Mouse (Mus musculus): ENCODE measurements around the gene Dcdc2b. TPM values are rescaled to one million over a fixed set of nuclear protein-coding genes. Genes with fewer than 3 reads are reported as not detected.

Dcdc2b gene
- polyA plus RNA-seq, 1 experiment from 2014 or later = 3.1 TPM

DNA sequence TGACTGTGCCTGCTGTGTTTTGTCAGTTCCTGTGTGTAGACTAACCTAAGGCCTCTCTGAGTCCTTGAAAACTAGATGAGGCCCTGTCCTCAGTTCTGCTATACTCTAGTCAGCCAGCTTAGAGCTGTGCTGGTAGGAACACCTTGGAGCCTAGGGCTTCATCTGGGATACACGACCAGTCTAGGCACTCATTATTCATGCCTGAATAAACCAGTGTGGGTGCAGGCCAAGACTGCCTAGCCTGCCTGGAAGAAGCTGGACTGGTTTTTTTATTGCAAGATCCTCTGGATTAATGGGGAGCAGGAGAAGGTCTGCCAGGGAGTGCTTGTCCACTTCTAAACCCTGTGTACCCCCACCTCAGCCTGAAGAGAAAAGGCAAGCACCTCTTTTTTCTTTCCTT, 27.1 kb downstream of the Dcdc2b start:
- Histone ChIP-seq H3K4me3 (no peak overlapping the region), H3K4me2 (replicated peaks) (no peak overlapping the region), H3K27me3 (no peaks in the 10 kb centered on the region), H3K4me1 (peaks cover 7% of the 10 kb centered on the region; the same call in 1 of the 2 replicates), H3K9ac (no peak overlapping the region), H3K27ac (no peak overlapping the region), H3K9me3 (replicated peaks) (no peaks in the 10 kb centered on the region), H3K36me3 (peaks cover 17% of the 10 kb centered on the region)
- ATAC-seq (ENCODE audit: low FRiP score) = no peak
- WGBS = 42% methylated on average over 1 of the region's 1 CpGs

DNA sequence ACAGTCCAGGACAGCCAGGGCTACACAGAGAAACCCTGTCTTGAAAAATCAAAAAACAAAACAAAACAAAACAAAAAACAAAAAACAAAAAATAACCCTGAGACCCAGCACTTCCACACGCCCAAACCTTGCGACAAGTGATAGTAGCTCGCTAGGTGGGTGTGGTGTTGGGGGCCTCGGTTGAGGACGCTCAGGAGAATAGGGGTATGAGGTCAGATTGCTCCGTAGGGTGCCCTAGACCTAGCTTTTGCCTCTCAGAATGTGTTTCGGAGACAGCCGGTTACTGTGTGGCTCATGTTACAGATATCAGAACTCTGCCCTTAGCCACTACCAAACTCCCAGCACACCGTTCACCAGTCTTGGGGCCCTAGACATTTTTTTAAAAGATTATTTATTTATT, 28.3 kb downstream of the Dcdc2b start:
- H3K4me2 ChIP-seq (replicated peaks) = peak overlapping the region; percentile 59; the same call in 1 of the 2 replicates
- H3K27ac ChIP-seq = no peak overlapping the region
- H3K4me3 ChIP-seq = no peak overlapping the region
- WGBS = 74% methylated on average over 9 of the region's 9 CpGs
- no peaks in the 10 kb centered on the region for H3K9me3 ChIP-seq (replicated peaks)
- ATAC-seq (ENCODE audit: low FRiP score) = no peak
- H3K9ac ChIP-seq = no peak overlapping the region
- H3K27me3 ChIP-seq = no peaks in the 10 kb centered on the region
- H3K36me3 ChIP-seq = peaks cover 6% of the 10 kb centered on the region
- peaks cover 7% of the 10 kb centered on the region; the same call in 1 of the 2 replicates for H3K4me1 ChIP-seq

DNA sequence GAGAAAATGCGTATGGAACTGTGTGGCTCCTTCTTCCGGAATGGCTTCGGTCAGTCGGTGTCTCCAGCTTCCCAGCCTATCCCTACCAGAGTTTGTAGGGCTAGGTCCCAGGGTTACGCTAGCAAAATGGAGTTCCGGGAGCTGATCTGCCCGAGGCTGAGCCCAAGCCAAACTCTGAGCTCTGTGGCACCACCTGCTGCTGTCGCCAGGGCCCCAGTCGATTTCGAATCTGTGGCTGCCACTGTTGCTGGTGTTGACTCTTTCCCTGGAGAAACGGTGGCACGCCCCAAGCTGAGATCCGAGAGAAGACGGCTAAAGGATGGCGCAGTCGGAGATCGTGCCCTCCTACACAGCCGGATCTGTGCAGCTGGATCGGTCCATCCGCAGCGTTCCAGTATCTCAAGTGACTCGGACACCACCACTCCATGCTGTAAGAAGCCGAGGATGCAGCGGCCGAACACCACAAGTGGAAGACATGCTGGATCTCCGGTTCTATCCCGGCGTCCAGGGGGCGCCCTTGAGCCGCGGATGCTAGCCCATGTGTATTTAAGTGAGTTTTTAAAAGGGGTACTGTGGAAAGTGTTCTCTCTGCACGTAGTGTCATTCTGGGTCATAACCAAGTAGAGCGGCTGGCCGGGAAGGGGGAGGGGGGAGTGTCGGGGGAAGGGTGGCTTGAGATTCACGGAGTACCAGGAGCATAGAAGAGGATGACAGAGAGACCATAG, 29.0 kb downstream of the Dcdc2b start:
- no peak overlapping the region for H3K27ac ChIP-seq
- H3K4me2 ChIP-seq (replicated peaks) = peak overlapping the region; percentile 59
- no peaks in the 10 kb centered on the region for H3K36me3 ChIP-seq
- H3K9me3 ChIP-seq (replicated peaks) = no peaks in the 10 kb centered on the region
- peaks cover 7% of the 10 kb centered on the region; the same call in 1 of the 2 replicates for H3K4me1 ChIP-seq
- H3K4me3 ChIP-seq = peak overlapping the region; percentile 37
- 3% methylated on average over 36 of the region's 36 CpGs for WGBS
- 0 out of 2 replicates have a peak, but pooled peaks have one; percentile 22 for ATAC-seq (ENCODE audit: low FRiP score)
- no peaks in the 10 kb centered on the region for H3K27me3 ChIP-seq
- peak overlapping the region; percentile 41 for H3K9ac ChIP-seq

DNA sequence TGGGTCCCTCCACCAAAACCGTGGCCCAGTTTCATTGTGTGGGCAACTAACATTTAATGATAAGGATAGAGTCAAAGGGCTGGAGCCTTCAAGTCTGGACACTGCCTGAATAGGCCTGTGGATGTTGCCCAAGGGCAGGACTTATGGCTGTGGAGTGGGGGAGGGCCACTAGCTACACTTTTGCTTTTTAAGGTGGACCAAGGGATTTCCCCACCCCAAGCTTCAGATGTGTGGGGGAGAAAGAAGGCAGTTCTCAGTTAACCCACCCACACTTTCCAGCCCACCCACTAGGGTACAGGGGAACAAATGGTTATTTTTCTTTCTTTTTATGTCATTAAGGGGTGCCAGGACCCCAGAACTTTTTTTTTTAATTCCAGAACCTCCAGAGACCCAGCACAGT, 29.7 kb downstream of the Dcdc2b start:
- Histone ChIP-seq H3K9ac (no peak overlapping the region), H3K27me3 (no peaks in the 10 kb centered on the region), H3K36me3 (no peaks in the 10 kb centered on the region), H3K4me3 (no peak overlapping the region; the same call in 1 of the 2 replicates), H3K27ac (no peak overlapping the region), H3K4me1 (peaks cover 7% of the 10 kb centered on the region; the same call in 1 of the 2 replicates), H3K9me3 (replicated peaks) (no peaks in the 10 kb centered on the region), H3K4me2 (replicated peaks) (peak overlapping the region; percentile 59; the same call in 1 of the 2 replicates)
- 83% methylated on average over 1 of the region's 1 CpGs for whole genome bisulfite sequencing
- no peak for ATAC-seq (ENCODE audit: low FRiP score)

DNA sequence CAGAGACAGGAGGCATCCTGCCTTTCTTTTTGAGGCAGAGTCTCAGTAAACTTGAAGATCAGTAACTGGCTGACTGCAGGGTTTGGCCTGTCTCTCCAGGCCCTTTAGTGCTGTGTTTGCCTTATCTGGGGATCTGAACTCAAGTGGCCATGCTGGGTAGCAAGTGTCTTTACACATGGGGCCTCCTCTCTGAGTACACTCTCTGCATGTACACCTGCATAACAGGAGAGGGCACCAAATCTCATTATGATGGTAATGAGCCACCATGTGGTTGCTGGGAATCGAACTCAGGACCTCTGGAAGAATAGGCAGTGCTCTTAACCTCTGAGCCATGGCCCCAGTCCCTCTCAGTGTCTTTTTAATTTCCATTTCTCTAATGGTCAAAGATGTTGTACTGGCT, 31.8 kb downstream of the Dcdc2b start:
- no peaks in the 10 kb centered on the region for H3K9me3 ChIP-seq (replicated peaks)
- H3K9ac ChIP-seq = no peak overlapping the region
- ATAC-seq (ENCODE audit: low FRiP score) = no peak
- H3K36me3 ChIP-seq = no peaks in the 10 kb centered on the region
- H3K27ac ChIP-seq = no peak overlapping the region
- H3K4me2 ChIP-seq (replicated peaks) = no peak overlapping the region
- no peaks in the 10 kb centered on the region; the same call in 1 of the 2 replicates for H3K27me3 ChIP-seq
- peaks cover 7% of the 10 kb centered on the region; the same call in 1 of the 2 replicates for H3K4me1 ChIP-seq
- no peak overlapping the region for H3K4me3 ChIP-seq
- WGBS = 83% methylated on average over 1 of the region's 1 CpGs

DNA sequence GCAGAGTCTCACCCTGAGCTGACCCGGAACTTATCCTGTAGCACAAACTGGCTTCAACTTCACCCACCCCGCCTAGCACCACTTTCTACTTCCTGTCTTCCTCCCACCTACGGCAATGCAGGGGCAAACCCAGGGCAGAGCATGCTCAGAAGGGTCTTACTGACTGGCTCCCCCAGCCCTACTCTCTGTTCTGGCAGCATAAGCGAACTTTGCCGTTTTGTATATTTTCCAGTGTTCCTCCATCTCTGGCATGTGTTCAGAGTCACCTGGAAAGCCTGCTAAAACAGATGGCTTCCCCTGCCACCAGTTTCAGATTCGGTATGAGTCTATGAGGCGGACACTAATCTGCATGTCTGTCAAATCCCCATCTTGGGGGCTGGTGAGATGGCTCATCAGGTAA, 33.7 kb downstream of the Dcdc2b start:
- WGBS = 71% methylated on average over 7 of the region's 7 CpGs
- H3K4me2 ChIP-seq (replicated peaks) = no peak overlapping the region
- no peak for ATAC-seq (ENCODE audit: low FRiP score)
- no peaks in the 10 kb centered on the region; the same call in 1 of the 2 replicates for H3K27me3 ChIP-seq
- peaks cover 12% of the 10 kb centered on the region for H3K4me1 ChIP-seq
- H3K9ac ChIP-seq = no peak overlapping the region
- H3K4me3 ChIP-seq = no peak overlapping the region
- H3K9me3 ChIP-seq (replicated peaks) = no peaks in the 10 kb centered on the region
- H3K27ac ChIP-seq = no peak overlapping the region
- no peaks in the 10 kb centered on the region for H3K36me3 ChIP-seq

DNA sequence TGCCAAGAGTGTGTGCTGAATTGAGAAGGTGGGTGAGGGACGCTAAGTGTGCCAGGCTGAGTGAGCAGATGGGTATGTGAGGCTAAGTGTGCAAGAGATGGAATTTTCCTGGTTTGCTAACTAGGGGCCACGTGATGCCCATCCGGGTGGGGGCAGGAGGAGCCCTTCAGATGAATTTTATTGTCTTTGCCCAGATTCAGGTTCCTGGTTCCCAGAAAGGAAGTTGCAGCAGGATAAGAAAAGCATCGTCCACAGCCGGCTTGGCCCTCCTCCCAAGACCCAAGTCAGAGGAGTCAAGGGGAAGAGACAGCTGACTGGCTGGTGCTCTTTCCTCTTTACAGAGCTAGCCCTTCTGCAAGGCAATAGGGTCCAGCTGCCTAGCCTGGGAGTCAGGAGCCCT, 35.6 kb downstream of the Dcdc2b start, which contains the start of gene Fam167b:
TSS of gene Fam167b (minus strand) at position 84 of the 400 bp plus-strand sequence.
- Histone ChIP-seq H3K4me1 (peaks cover 8% of the 10 kb centered on the region; the same call in 1 of the 2 replicates), H3K4me2 (replicated peaks) (no peak within 1 kb of the TSS), H3K27me3 (no peaks in the 10 kb centered on the region; the same call in 1 of the 2 replicates), H3K4me3 (no peak within 1 kb of the TSS), H3K9ac (no peak within 1 kb of the TSS), H3K27ac (no peak within 1 kb of the TSS), H3K9me3 (replicated peaks) (no peaks in the 10 kb centered on the region), H3K36me3 (no peaks in the 10 kb centered on the region)
- WGBS = 86% methylated on average over 5 of the region's 5 CpGs
- no peak for ATAC-seq (ENCODE audit: low FRiP score)

DNA sequence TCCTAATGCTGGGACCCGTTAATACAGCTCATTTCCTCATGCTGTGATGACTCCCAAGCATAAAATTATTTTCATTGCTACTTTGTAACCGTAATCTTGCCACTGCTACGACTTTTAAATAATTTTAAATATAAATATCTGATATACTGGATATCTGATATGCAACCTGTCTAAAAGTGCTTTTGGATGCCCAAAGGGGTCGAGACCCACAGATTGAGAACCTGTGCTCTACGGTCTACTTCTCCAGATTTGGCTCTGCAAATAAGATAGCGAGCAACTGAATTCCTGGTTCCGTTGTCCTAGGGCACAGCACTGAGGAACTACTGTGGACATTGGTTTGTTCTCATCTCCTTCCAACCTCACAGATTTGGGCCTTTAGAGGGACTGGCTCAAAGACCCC, 36.4 kb downstream of the Dcdc2b start:
- H3K9me3 ChIP-seq (replicated peaks) = no peaks in the 10 kb centered on the region
- 86% methylated on average over 7 of the region's 7 CpGs for WGBS
- H3K9ac ChIP-seq = no peak overlapping the region
- no peak for ATAC-seq (ENCODE audit: low FRiP score)
- no peak overlapping the region for H3K4me3 ChIP-seq
- no peaks in the 10 kb centered on the region; the same call in 1 of the 2 replicates for H3K27me3 ChIP-seq
- no peaks in the 10 kb centered on the region for H3K36me3 ChIP-seq
- H3K27ac ChIP-seq = no peak overlapping the region
- peaks cover 8% of the 10 kb centered on the region; the same call in 1 of the 2 replicates for H3K4me1 ChIP-seq
- H3K4me2 ChIP-seq (replicated peaks) = no peak overlapping the region

DNA sequence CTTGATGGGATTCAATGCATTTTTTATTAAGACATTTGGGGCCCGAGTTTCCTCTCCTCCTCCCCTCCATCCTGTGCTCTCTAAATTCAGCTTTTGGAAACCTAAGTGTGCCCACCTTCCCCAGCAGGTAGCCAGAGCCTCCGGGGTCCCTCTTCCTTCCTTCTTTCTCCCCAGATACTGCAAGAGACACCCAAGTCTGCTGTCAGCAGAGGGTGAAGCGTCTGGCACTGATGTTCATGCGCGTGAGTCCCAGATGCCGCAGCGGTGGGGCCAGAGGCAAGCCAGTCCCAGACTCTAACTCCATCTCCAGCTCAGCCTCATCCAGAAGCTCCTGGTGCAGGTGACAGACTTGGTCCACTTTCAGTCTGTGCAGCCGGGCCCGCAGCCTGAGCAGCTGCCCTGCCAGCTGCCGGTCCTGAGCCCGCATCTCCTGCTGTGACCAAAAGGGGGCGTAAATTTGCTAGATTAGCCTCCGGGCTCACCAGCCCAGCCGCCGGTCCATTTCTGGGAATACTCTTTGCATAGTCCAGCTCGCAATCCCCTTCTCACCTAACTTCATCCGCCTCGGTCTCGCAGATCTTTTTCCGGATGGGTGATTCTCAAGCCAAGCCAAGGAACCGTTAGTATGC, 37.1 kb downstream of the Dcdc2b start:
- Histone ChIP-seq H3K9ac (no peak overlapping the region), H3K9me3 (replicated peaks) (no peaks in the 10 kb centered on the region), H3K27ac (no peak overlapping the region), H3K36me3 (no peaks in the 10 kb centered on the region), H3K27me3 (no peaks in the 10 kb centered on the region; the same call in 1 of the 2 replicates), H3K4me3 (no peak overlapping the region), H3K4me1 (peaks cover 8% of the 10 kb centered on the region; the same call in 1 of the 2 replicates), H3K4me2 (replicated peaks) (0 out of 2 replicates have a peak overlapping the region, but pooled peaks have one; percentile 11)
- ATAC-seq (ENCODE audit: low FRiP score) = peak; percentile 26; the same call in 1 of the 2 replicates
- WGBS = 35% methylated on average over 21 of the region's 21 CpGs

DNA sequence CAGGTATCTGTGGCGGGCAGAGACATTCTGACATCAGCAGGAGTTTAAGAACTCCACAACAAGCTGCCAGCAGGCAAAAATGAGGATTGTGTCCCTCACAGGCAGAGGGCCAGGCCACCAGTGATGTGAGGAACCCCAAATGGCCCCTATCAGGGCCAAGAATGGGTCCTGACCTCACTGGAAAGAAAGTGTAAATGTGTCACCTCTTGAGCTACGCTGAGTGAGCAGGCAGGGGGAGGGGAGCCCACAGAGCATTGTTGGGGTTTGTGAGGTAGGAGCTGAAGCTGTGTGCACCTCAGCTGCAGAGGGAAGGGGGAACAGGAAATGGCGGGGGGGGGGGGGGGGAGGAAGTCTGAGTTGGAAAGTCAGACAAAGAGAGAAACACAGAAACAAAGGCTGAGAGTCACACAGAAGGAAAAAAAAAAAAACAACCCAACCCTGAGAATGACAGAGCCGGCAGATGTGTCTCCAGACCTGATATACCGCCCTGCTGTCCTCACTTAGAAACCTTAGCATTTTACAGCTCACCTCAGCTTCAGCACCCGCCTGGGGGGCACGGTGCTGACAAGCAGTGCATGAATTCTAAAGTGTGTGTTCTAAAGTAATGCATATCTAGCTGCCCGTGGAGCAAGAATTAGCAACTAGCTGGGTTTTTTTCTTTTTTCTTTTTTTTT, 38.7 kb downstream of the Dcdc2b start:
- Histone ChIP-seq H3K4me3 (no peak overlapping the region), H3K9me3 (replicated peaks) (no peaks in the 10 kb centered on the region), H3K27me3 (no peaks in the 10 kb centered on the region; the same call in 1 of the 2 replicates), H3K4me2 (replicated peaks) (no peak overlapping the region), H3K36me3 (no peaks in the 10 kb centered on the region), H3K9ac (no peak overlapping the region), H3K27ac (no peak overlapping the region), H3K4me1 (peaks cover 8% of the 10 kb centered on the region; the same call in 1 of the 2 replicates)
- no peak for ATAC-seq (ENCODE audit: low FRiP score)
- WGBS = 52% methylated on average over 7 of the region's 8 CpGs

DNA sequence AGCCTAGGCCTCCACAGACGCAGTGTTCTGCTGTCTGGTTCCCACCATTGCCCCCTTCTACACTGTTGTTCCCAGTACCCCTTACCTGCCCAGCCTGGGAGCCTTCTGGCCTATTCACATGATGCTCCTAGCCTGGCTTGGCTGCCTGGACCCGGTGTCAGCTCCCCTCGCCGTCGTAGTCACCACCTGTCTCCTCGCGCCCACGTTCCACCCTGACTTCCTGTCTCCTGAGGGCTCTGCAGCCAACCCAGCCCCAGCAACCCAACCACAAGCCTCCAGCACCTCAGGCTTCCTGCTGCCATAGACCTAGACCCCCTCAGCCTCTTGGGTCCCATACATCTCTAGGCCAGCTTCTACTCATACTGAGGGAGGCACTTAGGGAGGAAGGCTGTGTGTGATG, 40.6 kb downstream of the Dcdc2b start, which contains the start of gene Lck:
TSS of gene Lck (minus strand) at position 212 of the 400 bp plus-strand sequence.
- Histone ChIP-seq H3K9me3 (replicated peaks) (no peaks in the 10 kb centered on the region), H3K4me1 (peaks cover 8% of the 10 kb centered on the region; the same call in 1 of the 2 replicates), H3K36me3 (no peaks in the 10 kb centered on the region), H3K4me2 (replicated peaks) (no peak within 1 kb of the TSS), H3K27me3 (no peaks in the 10 kb centered on the region; the same call in 1 of the 2 replicates), H3K4me3 (no peak within 1 kb of the TSS), H3K27ac (no peak within 1 kb of the TSS), H3K9ac (no peak within 1 kb of the TSS)
- ATAC-seq (ENCODE audit: low FRiP score) = no peak
- WGBS = 93% methylated on average over 8 of the region's 8 CpGs

DNA sequence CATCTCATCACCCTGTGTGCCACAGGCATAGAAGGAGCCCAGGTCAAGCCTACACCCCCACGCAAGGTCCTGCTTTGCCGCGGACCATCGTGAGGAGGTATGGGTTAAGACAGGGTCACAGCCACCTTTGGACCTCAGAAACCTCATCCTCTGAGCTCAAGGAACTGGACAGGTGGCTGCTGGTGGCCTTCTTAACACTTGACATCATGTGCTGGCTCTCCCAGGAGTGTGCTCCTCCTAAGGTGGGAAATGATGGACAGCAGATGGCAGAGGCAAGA, 41.0 kb downstream of the Dcdc2b start:
- no peak overlapping the region for H3K9ac ChIP-seq
- no peaks in the 10 kb centered on the region for H3K9me3 ChIP-seq (replicated peaks)
- H3K36me3 ChIP-seq = no peaks in the 10 kb centered on the region
- H3K4me1 ChIP-seq = peaks cover 8% of the 10 kb centered on the region; the same call in 1 of the 2 replicates
- 98% methylated on average over 4 of the region's 4 CpGs for WGBS
- no peak overlapping the region for H3K27ac ChIP-seq
- no peaks in the 10 kb centered on the region for H3K27me3 ChIP-seq
- H3K4me3 ChIP-seq = no peak overlapping the region
- no peak for ATAC-seq (ENCODE audit: low FRiP score)
- no peak overlapping the region for H3K4me2 ChIP-seq (replicated peaks)
